Mouse (Mus musculus) adrenal gland, postnatal 36 days (tissue): ENCODE data around the gene Wdr47. TPM values are rescaled to one million over a fixed set of nuclear protein-coding genes. Genes with fewer than 3 reads are reported as not detected.
"Not testable (repeated sequence)": the region's sequence is repeated elsewhere in the genome, so short reads cannot be mapped to it uniquely, and the experiment has no call there.

ENCODE experiments used
- DNase-seq, 2 experiments: peaks; one replicate each; pipeline ENCODE4 v3.0.0; 2021; ENCODE audit warnings: mixed read lengths in 1 of 2
- long read RNA-seq, 2 experiments: library from polyadenylated mRNA; stranded (forward); transcript quantifications; one replicate each; pipeline ENCODE4 v2.0.0; 2021; ENCODE audit warnings: borderline sequencing depth in 2 of 2
- total RNA-seq, 2 experiments: library from RNA; stranded (reverse); gene quantifications; 2 replicates each; pipeline ENCODE4 v1.2.3; 2021

The Wdr47 gene
- 10 to 100 TPM in 1 of 2 experiments, 1 to 10 TPM in 1; 8.0 to 12.3 TPM for total RNA-seq
- long read RNA-seq, experiment 1, partial matches to known transcripts = 0 of 1 reads
- long read RNA-seq, experiment 1, other reads (novel, unspliced or antisense) = 1 of 1 reads
- long read RNA-seq, experiment 2 = 0 reads

DNA sequence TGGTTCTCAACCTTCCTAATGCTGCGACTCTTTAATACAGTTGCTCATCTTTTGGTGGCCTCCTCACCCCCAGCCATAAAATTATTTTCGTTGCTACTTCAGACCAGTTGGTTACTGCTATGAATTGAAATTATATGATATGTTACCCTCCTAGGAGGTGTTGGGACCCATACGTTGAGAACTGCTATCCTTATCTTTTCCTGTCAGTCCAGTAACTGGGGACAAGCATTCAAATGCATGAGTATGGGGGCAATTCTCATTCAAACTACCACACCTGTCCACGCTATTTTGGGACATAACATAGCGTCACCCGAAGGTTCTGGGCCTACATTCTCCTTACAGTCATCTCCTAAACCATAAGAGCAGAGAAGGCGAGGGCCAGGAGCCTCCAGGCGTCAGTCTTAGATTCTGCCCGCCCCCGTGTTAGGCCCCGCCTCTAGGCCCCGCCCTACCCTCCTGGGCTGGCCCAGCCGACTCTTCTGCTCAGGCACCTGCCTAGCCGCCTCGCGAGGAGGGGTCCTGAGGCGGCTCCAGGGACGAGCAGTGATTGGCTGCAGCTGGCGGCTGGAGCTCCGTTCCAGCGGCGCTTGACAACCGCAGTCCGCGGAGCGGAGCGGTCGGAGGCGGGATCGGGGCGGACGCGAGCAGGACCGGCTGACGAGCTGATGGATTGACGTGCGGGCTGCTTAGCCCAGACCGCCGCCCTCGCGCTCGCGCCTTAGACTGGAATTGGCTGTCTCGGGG, at the start of gene Wdr47:
Wdr47 (plus strand) TSS at position 494 of the 744 bp plus-strand sequence.
- peak; percentile 97 to 99 for DNase-seq

DNA sequence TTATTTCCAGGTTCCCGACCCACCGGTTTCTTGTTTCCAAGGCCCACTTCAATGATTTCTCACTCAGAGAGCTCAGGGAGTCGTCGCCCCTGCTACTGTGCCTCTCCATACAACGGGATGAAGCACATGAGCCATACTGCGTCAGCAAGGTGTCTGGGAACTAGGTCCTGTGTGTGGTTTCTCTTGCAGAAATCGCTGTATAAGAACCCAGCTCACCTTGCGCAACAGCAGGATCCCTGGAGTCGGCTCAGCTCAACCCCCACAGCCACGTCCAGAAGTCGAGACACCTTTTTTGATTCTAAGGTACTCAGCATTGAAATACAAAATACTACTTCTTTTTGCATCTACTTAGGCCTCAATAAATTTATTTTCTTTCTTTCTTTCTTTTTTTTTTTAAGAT, 48.8 kb upstream of the Wdr47 start:
- DNase-seq = no peak

DNA sequence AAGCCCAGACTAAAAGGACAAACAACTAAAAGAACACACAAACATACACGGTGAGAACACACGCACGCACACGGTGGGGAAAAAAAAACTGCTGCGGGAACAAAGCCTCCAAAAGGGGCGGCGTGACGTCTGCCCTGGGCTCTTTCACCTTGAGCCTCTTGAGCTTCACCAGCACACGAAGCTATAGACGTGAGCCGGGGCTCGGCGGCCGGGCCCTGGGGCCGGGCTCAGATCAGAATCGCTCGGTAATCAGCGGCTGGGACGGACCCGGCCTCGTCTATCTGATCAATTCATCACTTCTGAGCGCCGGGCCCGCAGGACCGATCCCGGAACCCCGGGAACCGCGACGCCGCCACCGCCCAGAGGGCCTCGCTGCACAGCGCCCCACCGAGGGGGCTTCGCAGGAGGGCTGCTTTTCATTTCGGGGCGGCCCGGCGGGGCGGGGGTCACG, 36.9 kb upstream of the Wdr47 start:
- DNase-seq = peak; percentile 37 to 59

DNA sequence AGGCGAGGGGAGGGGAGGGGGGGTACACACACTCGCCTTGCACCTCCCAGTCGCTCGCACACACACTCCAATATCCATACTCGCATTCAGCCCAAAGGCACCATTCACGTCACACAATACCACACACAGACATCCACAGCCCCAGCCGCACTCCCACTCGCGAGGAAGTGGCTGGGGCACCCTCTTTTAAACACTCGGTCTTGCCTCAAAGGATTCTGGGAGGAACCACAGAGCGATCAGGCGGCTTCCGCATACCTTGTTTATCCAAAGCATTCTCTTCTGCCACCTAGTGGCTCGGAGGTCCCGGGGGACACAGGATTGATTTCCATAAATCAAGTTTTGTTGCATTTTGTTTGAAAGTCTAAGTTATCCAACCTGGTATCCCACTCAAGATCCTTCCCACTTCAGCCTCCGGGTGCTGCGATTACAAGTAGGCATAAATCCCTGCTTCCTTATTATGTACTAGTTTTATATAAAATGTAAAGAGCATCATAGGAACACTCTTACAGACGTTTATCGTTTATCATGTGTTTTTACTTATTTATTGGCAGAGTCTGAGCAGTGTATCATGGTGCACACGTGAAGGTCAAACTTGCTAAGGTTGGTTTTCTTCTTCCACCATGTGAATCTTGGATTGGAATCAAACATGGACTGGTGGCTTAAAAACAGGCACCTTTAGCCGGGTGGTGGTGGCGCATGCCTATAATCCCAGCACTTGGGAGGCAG, 36.3 kb upstream of the Wdr47 start:
- DNase-seq = peak; percentile 92 to 94

DNA sequence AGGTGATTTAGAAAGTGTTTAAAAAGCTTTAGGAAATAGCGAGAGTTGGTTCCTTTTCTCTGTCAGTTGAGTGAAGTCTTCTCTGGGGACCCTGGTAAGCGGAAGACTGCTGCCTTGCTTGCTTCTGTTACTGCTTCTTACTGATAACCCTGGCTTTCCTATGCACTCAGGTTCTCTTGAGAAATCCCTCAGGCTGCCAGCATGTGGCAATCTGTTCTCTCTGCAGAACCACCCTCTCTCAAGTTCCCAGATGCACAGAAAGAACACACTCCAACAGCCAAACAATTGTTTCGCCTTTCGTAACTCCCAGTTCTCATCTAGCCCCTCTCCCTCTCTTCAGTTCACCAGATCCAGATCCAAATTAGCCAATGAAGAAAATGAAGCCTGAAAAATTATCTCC, 33.2 kb upstream of the Wdr47 start:
- DNase-seq = no peak

DNA sequence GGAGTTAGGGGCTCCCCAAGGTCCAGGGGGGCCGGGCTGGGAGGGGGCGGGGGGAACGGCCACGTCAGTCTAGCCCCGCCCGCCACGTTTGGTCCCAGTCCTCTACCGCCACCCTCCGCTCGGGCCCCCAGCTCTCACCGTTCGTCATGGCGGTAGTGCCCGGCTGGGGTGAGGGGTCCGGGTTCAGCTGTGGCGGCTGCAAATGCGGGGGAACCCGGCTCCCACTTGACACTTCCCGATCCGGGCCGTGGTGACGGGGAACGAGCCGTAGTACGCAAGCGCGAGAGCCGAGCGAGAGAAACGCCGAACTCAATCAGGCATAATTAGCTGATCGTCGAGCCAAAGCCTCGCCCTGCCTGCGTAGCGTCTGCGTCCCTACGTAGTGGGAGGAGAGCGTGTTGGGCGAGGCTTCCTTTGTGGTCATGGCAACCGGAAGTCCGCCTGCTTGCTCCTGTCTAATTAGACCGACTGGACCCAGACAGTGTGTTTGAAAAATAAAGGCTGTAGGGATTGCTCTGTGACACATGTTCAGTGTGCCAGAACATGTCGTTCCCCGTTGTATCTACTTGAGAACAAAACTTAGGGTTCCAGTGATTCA, 28.8 kb upstream of the Wdr47 start, which contains the start of gene Tmem167b:
Tmem167b (minus strand) TSS at position 334 of the 598 bp plus-strand sequence.
- DNase-seq = peak; percentile 96

DNA sequence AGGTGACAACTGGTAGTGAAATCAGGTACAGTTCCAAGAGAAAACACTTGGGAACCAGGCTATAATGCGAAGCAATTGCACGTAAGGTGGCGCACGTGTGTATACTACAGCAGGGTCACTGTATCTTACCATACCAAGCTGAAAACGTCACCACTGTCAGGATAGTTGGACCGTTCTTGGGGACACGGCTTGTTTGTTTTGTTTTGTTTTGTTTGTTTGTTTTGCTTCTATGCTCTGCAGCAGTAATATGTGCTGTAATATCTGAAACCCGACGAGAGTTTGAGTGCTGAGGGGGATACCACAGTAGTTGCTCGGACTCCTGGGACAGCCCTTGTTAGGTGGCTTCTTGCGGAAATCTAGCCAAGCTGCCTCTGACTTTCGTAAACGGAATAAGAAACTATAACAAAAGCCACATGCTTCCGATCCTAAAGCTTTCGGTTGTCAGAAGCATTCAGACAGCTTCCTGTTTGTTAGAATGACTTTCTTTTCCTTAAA, 28.3 kb upstream of the Wdr47 start:
- DNase-seq = peak; percentile 8 to 23

DNA sequence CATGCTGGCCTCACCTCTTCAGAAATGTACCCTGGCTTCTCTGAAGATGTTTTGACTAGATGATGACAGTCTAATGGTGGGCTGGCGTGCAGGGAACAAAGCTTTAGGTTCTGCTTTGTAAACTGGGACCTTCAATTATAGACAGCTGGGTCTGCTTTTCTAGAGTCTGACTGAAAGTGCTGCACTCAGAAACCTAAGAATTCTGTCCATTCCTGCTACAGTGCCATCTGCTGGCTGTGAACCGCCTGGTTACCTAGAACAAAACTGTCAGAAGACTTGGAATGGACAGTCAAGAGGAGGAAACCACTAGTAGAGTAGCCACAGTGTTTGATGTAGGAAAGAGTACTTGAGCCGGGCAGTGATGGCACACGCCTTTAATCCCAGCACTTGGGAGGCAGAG, 27.8 kb upstream of the Wdr47 start:
- peak; percentile 79 to 86 for DNase-seq

DNA sequence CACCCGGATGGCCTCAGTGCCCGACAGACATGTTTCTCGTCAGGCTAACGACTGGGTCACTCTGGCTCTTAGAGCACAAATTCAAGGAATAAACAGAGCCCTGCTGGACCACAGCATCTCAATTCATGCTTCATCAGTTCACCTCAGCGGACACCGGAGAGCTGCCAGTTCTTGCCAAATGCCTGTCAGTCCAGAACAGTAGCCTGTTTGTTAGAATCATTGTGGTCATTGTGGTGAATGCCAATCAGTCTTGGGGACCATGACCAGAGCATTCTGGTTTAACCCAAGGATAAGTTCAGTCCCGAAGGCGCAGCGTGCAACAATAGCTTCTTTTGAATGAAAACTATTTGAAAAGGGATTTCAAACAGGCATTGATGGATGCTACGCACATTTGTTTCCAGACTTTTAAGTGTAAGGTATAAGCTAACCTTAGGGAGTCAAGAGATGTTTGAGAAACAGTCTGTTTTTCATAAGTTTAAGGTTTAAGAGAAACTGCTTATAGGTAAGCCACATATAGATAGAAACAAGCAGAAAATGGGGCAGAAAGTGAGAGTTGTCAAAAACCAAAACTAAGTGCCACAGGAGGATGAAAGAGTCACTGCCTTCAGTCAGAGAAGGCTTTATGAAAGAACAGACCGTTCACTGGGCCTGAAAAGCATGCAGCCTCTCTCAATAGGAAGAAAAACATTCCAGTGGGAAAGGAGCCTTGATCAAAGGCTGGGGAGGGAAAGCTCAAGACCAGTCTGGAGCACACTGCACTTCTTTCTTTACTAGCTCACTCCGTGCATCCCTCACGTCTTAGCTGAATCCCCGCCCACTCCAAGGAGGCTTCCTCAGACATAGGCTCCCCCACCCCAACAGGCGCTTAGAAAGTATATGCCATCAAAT, 22.8 kb upstream of the Wdr47 start:
- no peak for DNase-seq

DNA sequence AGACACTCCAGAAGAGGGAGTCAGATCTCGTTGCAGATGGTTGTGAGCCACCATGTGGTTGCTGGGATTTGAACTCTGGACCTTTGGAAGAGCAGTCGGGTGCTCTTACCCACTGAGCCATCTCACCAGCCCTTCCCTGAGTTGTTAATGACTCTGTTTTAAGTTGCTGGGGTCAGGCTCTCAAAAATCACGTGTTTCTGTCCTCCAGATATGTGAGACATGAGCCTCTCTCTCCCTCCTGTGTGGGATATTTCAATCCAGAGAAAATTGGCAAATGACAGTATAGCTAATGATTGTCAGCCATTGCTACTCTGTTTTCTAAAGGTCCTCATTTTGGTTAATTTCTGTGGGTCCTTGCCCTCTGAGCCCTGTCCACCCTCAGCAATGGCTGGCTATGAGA, 21.4 kb upstream of the Wdr47 start:
- DNase-seq = not testable (repeated sequence)

DNA sequence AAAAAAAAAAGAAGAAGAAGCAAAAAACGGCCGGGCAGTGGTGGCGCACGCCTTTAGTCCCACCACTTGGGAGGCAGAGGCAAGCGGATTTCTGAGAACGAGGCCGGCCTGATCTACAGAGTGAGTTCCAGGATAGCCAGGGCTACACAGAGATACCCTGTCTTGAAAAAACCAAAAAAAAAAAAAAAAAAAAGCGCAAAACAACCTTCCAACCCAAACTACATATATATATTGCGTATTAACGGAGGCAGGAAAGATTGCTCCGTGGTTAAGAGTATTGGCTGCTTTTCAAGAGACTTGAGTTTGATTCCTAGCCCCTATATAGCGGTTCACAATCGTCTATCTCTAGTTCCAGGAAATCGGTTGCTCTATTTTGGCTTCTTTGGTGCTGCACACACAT, 20.3 kb upstream of the Wdr47 start:
- DNase-seq = no peak

DNA sequence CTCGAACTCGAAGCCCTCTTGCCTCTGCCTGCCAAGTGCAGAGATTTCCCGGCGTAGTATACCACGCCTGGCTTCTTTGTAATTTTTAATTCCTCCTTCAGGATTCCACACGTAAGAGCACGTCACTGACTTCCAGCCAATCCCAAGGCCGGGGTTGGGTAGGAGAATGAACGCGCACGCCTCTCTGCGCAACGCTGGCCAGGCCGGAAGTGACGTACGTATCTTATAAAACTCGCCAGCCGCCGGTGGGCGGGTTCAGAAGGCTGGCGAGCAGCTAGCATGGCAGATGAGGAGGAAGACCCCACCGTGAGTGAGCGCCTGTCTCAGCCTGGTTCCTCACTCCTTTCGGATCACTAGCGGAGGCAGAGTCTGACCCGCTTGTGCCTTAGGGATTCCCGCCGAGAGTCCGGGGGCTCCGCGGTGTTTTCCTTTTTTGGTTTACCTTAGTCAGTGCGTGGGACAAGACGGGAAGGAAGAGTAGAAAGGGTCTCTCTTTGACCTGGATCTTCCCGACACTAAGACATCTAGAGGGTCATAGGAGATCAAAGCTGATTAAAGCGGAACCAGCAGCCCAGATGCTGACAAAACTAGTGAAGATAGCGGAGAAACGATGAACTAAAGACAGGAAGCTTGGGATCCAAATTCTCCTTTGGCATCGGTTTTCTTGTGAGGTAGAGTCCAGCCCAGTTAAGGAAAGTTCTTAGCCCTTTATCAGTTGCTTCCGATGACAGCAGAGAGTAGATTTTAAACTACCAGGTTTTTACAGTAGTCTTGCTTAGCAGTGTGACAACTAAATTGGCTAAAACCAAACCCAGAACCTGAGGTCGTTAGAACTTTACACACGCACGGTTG, 19.4 kb upstream of the Wdr47 start, which contains the start of gene Taf13:
Taf13 (plus strand) TSS at position 256 of the 852 bp plus-strand sequence.
- DNase-seq = peak; percentile 96 to 97

DNA sequence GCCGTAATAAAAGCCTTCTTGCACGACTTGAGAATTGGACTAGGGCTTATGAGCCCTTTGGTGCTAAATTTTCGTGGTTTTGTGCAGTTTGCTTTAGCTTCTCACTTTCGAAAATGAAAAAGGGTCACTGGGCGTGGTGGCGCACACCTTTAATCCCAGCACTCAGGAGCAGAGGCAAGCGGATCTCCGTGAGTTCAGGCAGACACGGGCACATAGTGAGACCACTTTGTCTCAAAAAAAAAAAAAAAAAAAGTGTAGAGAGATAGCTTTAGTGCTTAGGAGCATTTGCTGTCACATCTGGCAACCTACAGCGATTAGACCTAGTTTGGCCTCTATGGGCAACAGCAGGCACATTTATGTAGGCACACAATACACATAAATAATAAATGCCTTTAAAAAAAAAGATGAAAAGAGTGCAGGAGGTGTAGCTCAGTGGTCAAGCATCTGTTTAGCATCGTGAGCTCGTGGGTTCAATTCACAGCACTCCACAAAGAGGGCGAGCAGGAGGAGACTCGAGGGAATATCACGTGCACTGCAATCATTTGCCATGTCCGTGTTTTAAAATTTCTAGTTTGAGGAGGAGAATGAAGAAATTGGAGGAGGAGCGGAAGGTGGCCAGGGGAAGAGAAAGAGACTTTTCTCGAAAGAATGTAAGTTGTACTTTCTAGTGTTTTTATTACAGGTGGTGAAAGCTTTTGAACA, 18.6 kb upstream of the Wdr47 start:
- no peak for DNase-seq

DNA sequence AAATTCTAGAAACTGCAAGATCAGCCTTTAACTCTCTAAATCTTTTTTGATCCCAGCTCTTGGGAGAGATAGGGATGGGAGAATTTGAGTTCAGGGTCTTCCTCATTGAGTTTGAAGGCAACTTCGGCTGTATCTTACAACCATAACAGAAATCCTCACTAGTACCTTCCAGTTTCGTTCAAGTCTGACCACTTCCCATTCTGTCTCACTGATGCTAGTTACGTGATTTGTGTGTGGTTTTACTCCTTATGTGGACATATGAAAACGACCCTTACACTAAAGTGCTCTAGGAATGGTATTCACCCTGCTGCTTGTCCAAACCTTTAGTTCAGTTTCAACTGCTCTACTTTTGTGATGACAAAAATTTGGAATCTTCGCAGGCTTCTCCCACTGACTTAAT, 17.1 kb upstream of the Wdr47 start:
- no peak for DNase-seq

DNA sequence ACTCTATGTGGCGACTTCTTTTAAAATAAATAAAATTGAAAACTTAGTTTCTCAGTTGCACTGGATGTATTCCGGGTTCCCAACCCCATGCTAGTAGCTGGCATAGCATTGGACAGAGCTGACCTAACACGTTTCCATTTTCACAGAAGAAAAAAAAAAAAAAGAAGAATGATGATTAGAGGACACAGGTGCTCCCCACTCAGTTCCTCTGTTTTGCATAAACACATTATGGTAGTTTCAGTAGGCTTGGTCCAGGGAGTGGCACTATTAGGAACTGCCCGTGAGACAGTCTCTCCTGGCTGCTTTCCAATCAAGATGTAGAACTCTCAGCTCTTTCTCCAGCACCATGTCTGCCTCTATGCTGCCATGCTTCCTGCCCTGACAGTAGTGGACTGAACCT, 6.5 kb upstream of the Wdr47 start:
- DNase-seq = no peak

DNA sequence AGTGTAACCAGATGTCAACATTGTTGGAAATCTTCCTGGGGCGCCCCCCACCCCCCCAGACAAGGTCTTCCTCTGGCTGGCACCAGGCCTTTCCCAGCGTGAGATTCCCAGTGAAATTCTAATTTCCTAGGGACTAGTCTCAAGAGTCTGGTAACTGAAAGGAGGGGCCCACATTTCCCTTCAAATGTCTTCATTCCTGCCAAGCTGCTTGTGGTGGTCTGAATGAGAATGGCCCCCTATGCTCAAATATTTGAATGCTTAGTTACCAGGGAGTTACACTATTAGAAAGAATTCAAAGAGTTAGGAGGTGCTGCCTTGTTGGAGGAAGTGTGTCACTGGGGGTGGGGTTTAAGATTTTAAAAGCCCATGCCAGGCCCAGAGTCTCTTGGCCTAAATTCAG, 2.6 kb upstream of the Wdr47 start:
- no peak for DNase-seq

DNA sequence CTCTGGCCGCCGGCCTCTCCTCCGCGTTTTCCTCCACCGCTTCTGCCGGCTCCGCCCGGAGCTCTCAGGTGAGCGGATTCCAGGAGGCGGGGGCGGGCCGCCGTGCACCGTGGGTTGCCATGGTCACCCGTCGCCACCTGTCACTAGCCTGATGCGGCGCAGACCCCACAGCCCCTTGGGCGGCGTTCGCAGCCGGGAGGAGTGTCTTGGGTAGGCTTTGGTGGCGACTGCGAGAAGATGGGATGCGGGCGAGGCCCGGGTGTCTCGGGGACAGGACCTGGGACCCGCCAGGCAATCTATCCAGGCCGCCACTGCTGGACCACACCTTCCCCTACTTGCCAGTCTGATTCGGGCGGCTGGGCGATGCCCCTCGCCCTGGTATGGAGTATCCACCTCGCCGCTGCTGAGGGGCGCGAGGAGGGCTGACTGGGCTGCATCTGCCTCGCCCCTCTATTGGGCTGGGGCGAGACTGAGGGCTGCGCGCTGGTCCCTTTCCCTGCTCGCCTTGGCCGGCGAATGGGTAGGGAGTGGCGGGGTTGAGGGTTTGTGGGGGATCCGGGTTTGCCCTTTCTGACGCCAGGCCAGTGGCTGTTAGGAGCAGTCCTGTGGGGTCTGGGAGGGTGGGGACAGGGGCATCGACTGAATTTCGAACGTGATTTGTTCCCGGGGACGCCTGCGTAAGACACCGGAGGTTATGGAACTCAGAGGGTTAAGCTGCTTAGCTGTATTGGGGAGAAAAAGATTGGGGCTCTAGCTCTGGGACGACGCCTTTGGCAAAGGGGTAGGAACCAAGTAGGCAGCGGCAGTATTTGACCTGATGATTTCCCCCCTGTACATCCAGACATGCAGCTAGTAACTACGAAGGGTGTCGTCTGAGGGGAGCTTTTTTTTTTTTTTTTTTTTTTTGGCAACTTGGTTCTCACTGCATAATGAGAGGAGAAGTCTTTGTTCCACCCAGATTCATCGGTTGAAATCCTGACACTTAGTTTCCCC, 747 bp downstream of the Wdr47 start:
- DNase-seq = peak in 1 of 2 experiments; percentile 29

DNA sequence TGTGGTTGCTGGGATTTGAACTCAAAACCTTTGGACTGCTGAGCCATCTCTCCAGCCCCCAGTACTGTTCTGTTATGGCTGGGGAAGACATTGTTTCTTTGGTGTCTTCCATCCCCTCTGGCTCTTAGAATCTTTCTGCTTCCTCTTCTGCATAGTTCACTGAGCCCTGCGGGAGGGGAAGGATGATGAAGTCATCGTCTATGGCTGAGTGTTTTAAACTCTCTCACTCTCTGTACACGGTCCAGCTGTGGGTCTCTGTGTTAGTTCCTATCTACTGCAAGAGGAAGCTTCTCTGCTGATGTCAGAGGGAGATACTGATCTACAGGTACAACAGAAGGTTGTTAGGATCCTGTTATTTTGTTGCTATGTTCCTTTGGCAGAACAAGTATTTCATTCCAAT, 17.8 kb downstream of the Wdr47 start:
- peak in 1 of 2 experiments; percentile 2 for DNase-seq
